Mouse (Mus musculus) liver, embryonic 15.5 days (tissue): ENCODE measurements around the gene Cps1. TPM values are rescaled to one million over a fixed set of nuclear protein-coding genes. Genes with fewer than 3 reads are reported as not detected.

Source experiments
- ATAC-seq: fragments of 200-750 bp; cut with Nextera tagmentation; 2 replicates; pipeline ENCODE4 v1.8.0; 2017; ENCODE audit warnings: moderate number of reproducible peaks, mild to moderate bottlenecking, moderate library complexity; ENCODE audit not compliant: insufficient read depth
- H3K27ac ChIP-seq: fragments of 300-500 bp; sonication (generic); replicated peaks from 2 replicates; pipeline ENCODE4 v1.5.1; 2015; ENCODE audit warnings: mild to moderate bottlenecking, inconsistent platforms
- H3K27me3 ChIP-seq: fragments of 300-500 bp; sonication (generic); 2 replicates; pipeline ENCODE4 v1.6.1; 2015; ENCODE audit warnings: mild to moderate bottlenecking, inconsistent platforms
- H3K36me3 ChIP-seq: fragments of 300-500 bp; sonication (generic); replicated peaks from 2 replicates; pipeline ENCODE4 v1.6.1; 2015; ENCODE audit warnings: moderate library complexity, mild to moderate bottlenecking, inconsistent platforms
- H3K4me1 ChIP-seq: fragments of 300-500 bp; sonication (generic); replicated peaks from 2 replicates; pipeline ENCODE4 v1.6.1; 2015; ENCODE audit warnings: inconsistent platforms
- H3K4me2 ChIP-seq: fragments of 300-500 bp; sonication (generic); 2 replicates; pipeline ENCODE4 v1.6.1; 2015; ENCODE audit warnings: moderate library complexity, mild to moderate bottlenecking, inconsistent platforms
- H3K4me3 ChIP-seq: fragments of 300-500 bp; sonication (generic); replicated peaks from 2 replicates; pipeline ENCODE4 v1.5.1; 2015; ENCODE audit warnings: mild to moderate bottlenecking, inconsistent platforms
- H3K9ac ChIP-seq: fragments of 300-500 bp; sonication (generic); 2 replicates; pipeline ENCODE4 v1.6.1; 2015; ENCODE audit warnings: moderate library complexity, mild to moderate bottlenecking, inconsistent platforms
- H3K9me3 ChIP-seq: fragments of 300-500 bp; sonication (generic); replicated peaks from 2 replicates; pipeline ENCODE4 v1.6.1; 2016; ENCODE audit warnings: inconsistent platforms
- WGBS: fragments of 180-500 bp; shearing (Covaris S2); methylation state at CpG from one replicate; pipeline ENCODE4 v1.1.7; 2015; ENCODE audit warnings: mixed read lengths; ENCODE audit not compliant: insufficient replicate concordance; 5-methylcytosine and 5-hydroxymethylcytosine counted together
- polyA plus RNA-seq: library from polyadenylated mRNA; unstranded; fragments of >200 nt; fragmentation: Nextera tagmentation; extraction: Ambion mirVana; gene quantifications from 2 replicates; pipeline ENCODE4 v1.2.1, GENCODE M21; 2015

Cps1 gene
- polyA plus RNA-seq, 1 experiment from 2014 or later, result 14.8 TPM

DNA sequence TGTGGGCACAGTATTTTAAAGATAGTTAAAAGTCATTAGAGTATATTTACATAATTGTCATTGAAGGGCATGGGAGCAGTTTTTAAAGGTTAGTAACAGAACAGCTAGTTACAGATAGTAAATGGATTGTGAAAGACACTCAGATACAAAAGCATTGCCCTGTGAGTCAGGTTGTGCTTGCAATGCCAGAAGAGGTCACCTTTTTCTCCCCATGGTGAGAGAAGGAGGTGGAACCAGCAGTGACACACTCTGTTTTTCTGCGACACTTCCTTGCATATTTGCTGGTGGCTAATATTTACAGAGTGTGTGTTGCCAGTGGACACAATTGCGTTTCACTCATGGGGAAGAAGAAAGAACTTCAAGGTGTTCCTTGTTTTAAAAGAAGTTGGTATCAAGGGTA is 2.6 kb downstream of the Cps1 start:
- Histone ChIP-seq H3K27me3 (no peaks in the 10 kb centered on the region), H3K4me2 (no peak overlapping the region), H3K9me3 (no peaks in the 10 kb centered on the region), H3K27ac (no peak overlapping the region), H3K4me1 (no peaks in the 10 kb centered on the region), H3K36me3 (no peaks in the 10 kb centered on the region), H3K4me3 (no peak overlapping the region), H3K9ac (no peak overlapping the region)
- no peak for ATAC-seq
- 57% methylated on average over 2 of the region's 2 CpGs for WGBS

DNA sequence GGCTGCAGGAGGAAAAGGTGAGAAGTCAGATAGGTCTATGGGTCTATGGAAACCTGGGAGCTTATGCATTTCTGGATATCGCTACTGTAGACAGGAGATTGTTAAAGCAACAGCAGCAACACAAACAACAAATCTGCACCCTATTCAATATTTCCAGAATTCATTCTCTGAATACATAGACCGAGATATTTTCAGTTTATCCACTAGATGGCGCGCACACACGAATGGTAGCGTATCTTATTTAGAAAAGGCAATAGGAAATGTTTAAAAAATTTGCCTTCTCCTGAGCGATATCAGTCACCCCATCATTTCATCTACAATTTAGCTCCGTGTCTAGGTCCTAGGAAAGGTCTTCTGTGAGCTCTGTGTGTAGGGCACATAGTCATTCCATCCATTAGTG is 21.1 kb downstream of the Cps1 start:
- Histone ChIP-seq H3K4me3 (no peak overlapping the region), H3K9me3 (no peaks in the 10 kb centered on the region), H3K4me1 (no peaks in the 10 kb centered on the region), H3K27ac (no peak overlapping the region), H3K4me2 (no peak overlapping the region), H3K9ac (no peak overlapping the region), H3K36me3 (no peaks in the 10 kb centered on the region), H3K27me3 (no peaks in the 10 kb centered on the region)
- no peak for ATAC-seq
- WGBS, result 3% methylated on average over 8 of the region's 8 CpGs

DNA sequence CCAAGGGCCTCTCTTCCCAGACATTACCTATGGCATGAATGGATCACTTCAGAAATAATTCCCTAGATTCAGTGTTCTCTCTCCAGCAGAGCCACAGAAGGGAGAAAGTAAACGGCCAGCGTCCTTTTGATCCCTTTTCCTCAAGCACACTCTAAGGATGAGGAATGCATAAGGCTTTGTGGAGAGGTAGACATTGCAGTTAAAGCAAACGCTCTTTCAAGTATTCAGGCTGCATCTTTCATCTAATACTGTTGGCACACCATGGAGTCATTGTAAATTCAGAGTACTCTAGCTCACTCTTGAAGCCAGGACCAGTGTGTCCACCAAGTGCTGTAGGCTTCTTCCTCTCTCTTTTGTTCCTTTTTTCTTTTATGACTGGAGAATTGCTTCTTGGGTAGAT is 28.4 kb downstream of the Cps1 start:
- H3K4me3 ChIP-seq, result no peak overlapping the region
- no peak overlapping the region for H3K4me2 ChIP-seq
- no peaks in the 10 kb centered on the region for H3K27me3 ChIP-seq
- no peaks in the 10 kb centered on the region for H3K4me1 ChIP-seq
- no peak overlapping the region for H3K9ac ChIP-seq
- no peak overlapping the region for H3K27ac ChIP-seq
- no peaks in the 10 kb centered on the region for H3K9me3 ChIP-seq
- no peaks in the 10 kb centered on the region for H3K36me3 ChIP-seq
- no peak for ATAC-seq
- 51% methylated on average over 3 of the region's 3 CpGs for WGBS

DNA sequence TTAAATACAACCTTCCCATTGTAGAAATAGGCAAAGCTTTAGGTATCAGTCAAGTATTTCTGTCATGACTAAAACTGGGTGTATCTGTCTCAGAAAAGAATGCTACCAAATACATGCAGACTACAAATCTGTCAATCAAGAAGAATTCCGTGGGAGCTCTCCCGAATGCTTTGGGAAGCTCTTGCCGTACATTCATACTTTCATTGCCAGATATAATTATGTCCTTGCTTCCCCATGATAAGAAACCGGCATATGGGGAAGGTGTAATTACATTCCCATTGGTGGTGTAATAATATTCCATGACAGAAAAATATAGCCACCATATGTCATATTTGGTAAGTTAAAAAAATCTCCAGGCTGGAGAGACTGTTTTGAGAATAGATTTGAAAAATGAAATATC is 44.5 kb downstream of the Cps1 start:
- no peaks in the 10 kb centered on the region for H3K27me3 ChIP-seq
- H3K27ac ChIP-seq, result no peak overlapping the region
- H3K9me3 ChIP-seq, result no peaks in the 10 kb centered on the region
- H3K4me1 ChIP-seq, result no peaks in the 10 kb centered on the region
- H3K36me3 ChIP-seq, result no peaks in the 10 kb centered on the region
- 66% methylated on average over 4 of the region's 4 CpGs for WGBS
- H3K4me3 ChIP-seq, result no peak overlapping the region
- no peak overlapping the region for H3K9ac ChIP-seq
- no peak for ATAC-seq
- H3K4me2 ChIP-seq, result no peak overlapping the region

DNA sequence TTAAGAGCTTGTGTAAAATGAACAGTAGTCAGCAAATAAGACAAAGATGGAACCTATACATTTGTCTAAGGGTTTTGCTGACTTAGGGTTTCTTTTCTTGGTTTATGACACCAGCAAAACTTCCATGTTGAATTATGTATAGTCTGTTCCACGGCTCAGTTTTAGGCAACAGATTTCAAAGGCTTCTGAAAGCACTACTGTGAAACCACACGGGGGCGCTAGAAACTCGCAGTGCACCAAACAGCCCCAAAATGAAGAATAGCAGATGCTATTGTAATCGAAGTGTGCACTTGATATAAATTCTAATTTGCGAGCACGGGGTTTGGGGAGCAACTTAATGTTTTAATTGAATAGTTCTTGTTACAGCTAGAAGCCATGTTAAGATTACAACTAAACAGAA is 58.3 kb downstream of the Cps1 start:
- Histone ChIP-seq H3K36me3 (no peaks in the 10 kb centered on the region), H3K9ac (no peak overlapping the region), H3K27me3 (no peaks in the 10 kb centered on the region), H3K4me1 (no peaks in the 10 kb centered on the region), H3K4me3 (no peak overlapping the region), H3K9me3 (no peaks in the 10 kb centered on the region), H3K4me2 (no peak overlapping the region), H3K27ac (no peak overlapping the region)
- WGBS, result 11% methylated on average over 7 of the region's 7 CpGs
- no peak for ATAC-seq

DNA sequence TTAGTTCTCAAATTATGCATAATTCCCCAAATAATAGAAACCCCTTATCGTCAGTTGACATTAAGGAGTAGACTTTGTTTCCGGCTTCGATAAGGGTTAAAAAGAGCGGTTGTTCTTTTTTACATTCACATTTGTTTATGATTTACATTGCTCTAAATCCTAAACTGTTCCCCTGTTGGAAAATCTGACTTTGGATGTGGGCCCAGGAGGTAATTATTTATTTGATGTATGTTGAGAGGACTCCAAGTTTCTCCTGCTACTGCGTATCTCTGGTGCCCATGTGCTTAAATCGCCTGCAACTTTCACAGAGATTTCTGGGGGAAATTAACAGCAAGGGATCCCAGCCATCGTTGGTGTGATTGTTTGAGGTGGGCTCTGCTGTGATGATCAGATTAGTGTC is 59.4 kb downstream of the Cps1 start:
- no peaks in the 10 kb centered on the region for H3K4me1 ChIP-seq
- no peak overlapping the region for H3K4me3 ChIP-seq
- no peaks in the 10 kb centered on the region for H3K9me3 ChIP-seq
- H3K27me3 ChIP-seq, result no peaks in the 10 kb centered on the region
- WGBS, result 73% methylated on average over 7 of the region's 7 CpGs
- no peak for ATAC-seq
- no peaks in the 10 kb centered on the region for H3K36me3 ChIP-seq
- no peak overlapping the region for H3K9ac ChIP-seq
- no peak overlapping the region for H3K27ac ChIP-seq
- H3K4me2 ChIP-seq, result no peak overlapping the region

DNA sequence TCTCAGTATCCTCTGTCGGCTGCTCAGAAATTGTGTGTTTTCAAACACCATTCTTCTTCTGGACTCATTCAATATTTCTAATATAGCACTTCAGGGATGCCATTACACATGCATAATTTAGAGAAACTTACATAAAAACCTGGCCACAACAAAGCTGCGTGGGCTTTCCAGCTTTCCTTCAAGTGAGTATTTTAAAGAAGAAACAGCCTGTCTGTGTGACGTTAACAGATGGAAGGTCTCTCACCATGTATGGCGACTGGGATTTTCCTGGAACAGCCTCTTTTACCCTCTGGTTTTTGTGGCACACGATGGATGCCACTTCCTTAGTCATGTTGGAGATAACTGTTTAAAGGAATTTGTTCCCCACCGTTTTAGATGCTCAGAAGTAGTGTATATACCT is 60.7 kb downstream of the Cps1 start:
- WGBS, result 64% methylated on average over 6 of the region's 6 CpGs
- H3K27me3 ChIP-seq, result no peaks in the 10 kb centered on the region
- H3K4me2 ChIP-seq, result no peak overlapping the region
- no peak overlapping the region for H3K27ac ChIP-seq
- H3K9ac ChIP-seq, result no peak overlapping the region
- H3K9me3 ChIP-seq, result no peaks in the 10 kb centered on the region
- no peak overlapping the region for H3K4me3 ChIP-seq
- no peaks in the 10 kb centered on the region for H3K4me1 ChIP-seq
- H3K36me3 ChIP-seq, result no peaks in the 10 kb centered on the region
- ATAC-seq, result no peak

DNA sequence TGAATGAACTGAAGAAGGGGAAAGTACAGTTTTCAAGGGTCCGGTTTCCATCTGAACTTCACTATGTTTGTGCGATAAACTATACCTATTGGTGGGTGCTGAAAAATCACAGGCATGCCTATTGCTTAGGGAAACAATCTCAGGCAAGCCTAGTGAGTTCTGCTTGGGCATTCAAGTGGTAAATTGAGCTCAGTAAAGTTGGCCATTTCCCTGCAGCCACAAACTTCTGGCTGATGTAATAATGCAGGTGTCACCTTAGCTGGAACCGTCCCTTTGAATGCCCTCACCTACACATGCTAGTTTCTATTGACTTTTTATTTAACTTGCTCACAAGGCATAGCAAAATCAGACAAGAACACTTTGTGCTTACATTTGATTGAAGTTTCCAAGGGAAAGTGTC is 61.3 kb downstream of the Cps1 start:
- H3K27ac ChIP-seq, result no peak overlapping the region
- WGBS, result 66% methylated on average over 3 of the region's 3 CpGs
- H3K4me1 ChIP-seq, result no peaks in the 10 kb centered on the region
- no peak overlapping the region for H3K4me2 ChIP-seq
- no peaks in the 10 kb centered on the region for H3K9me3 ChIP-seq
- H3K9ac ChIP-seq, result no peak overlapping the region
- H3K36me3 ChIP-seq, result no peaks in the 10 kb centered on the region
- H3K27me3 ChIP-seq, result no peaks in the 10 kb centered on the region
- no peak for ATAC-seq
- H3K4me3 ChIP-seq, result no peak overlapping the region

DNA sequence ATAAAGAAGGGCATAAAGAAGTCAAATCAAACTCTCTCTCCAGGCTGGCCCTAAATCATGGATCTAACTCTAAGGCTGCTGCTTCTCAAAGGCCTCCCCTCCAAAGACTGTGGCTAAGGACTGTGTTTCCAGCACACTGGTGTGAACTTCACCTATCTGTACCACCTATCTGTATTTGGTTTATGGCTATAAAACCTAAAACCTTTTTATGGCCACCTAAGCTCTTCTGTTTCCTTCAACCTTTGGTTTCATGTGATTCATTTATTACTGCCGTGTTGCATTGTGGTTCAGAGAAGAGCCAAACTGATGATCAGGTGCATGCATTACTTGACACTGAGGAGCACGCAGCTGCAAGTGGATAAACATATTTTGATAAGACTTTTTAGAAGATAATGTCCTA is 74.5 kb downstream of the Cps1 start:
- ATAC-seq, result no peak
- no peaks in the 10 kb centered on the region for H3K27me3 ChIP-seq
- H3K4me3 ChIP-seq, result no peak overlapping the region
- H3K4me1 ChIP-seq, result no peaks in the 10 kb centered on the region
- no peak overlapping the region for H3K27ac ChIP-seq
- H3K9me3 ChIP-seq, result no peaks in the 10 kb centered on the region
- H3K36me3 ChIP-seq, result no peaks in the 10 kb centered on the region
- H3K4me2 ChIP-seq, result no peak overlapping the region
- WGBS, result 55% methylated on average over 2 of the region's 2 CpGs
- H3K9ac ChIP-seq, result no peak overlapping the region

DNA sequence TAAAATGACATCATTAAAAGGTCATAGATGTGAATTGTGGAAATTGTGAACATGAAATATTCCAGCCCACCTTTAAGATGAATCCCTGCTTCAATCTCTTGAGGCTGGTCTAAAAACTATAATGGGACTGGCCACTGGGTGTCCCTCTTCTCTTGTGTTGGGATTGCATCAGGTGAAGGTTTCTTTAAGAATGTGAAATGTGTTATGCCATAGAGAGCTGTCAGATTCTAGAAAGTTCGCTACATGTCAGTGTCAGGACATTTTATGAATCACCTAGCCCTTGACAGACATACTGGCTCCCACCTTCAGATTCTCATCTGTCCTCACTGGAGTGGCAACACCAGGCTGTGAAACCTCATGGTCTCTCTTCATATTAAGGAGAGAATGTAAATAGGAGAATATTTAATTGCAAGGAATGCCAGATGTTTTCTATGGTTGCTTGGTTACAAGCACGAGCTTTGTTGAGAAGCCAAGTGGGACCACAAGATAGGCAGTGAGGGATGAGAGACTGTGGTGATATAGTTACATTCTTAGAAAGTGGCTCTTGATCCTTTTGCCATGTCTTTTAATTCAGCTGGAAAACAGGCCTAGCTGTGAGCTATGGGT is 95.6 kb downstream of the Cps1 start:
- Histone ChIP-seq H3K4me2 (no peak overlapping the region), H3K4me3 (no peak overlapping the region), H3K4me1 (no peaks in the 10 kb centered on the region), H3K36me3 (no peaks in the 10 kb centered on the region), H3K9ac (no peak overlapping the region), H3K27me3 (no peaks in the 10 kb centered on the region), H3K9me3 (no peaks in the 10 kb centered on the region), H3K27ac (no peak overlapping the region)
- WGBS, result 41% methylated on average over 2 of the region's 2 CpGs
- ATAC-seq, result no peak

DNA sequence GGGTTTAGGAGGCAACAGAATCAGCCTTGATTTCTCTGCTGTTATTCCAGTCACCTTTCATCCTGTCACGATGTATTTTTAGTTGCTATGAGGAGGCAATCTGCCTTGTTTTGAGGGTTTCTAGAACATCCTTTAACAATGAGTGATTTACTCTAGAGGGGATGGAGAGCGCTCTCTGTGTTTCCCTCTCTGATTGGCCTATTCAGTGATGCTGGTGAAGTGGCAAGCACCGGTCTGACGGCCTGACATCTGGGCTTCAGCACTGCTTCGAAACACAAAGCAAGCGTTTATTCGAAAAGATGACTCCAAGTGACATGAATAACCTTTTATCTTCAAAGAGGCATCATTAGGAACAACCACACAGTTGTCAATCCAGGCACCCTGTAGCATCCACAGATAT is 100.8 kb downstream of the Cps1 start:
- Histone ChIP-seq H3K9ac (no peak overlapping the region), H3K4me2 (no peak overlapping the region), H3K4me1 (no peaks in the 10 kb centered on the region), H3K36me3 (no peaks in the 10 kb centered on the region), H3K27me3 (no peaks in the 10 kb centered on the region), H3K4me3 (no peak overlapping the region), H3K9me3 (no peaks in the 10 kb centered on the region), H3K27ac (no peak overlapping the region)
- 68% methylated on average over 7 of the region's 7 CpGs for WGBS
- no peak for ATAC-seq

DNA sequence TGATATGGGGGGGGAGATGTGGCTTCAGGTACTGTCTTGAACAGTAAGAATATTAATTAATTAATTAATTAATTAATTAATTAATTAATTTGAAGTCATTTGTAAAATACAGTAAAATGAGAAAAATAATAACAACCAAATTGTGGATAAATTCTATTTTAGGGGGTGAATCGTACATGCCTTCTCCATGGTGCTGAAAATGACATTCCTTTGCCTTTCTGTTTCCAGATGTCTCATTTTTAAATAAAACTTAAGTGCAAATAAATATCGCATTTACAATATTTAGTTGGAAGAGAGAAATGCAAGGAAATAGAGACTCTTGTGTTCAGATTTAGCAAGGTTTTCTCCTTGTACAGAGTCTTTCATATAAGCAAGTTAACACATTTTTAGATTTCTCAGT is 112.0 kb downstream of the Cps1 start:
- Histone ChIP-seq H3K27ac (no peak overlapping the region), H3K4me1 (no peaks in the 10 kb centered on the region), H3K36me3 (no peaks in the 10 kb centered on the region), H3K4me3 (no peak overlapping the region), H3K9me3 (no peaks in the 10 kb centered on the region), H3K9ac (no peak overlapping the region), H3K4me2 (no peak overlapping the region), H3K27me3 (no peaks in the 10 kb centered on the region)
- WGBS, result 51% methylated on average over 2 of the region's 2 CpGs
- no peak for ATAC-seq
